Mouse (Mus musculus) intestine, embryonic 16.5 days (tissue): ENCODE data around the gene Pnpla5. TPM values are rescaled to one million over a fixed set of nuclear protein-coding genes. Genes with fewer than 3 reads are reported as not detected.
"Not testable (repeated sequence)": the region's sequence is repeated elsewhere in the genome, so short reads cannot be mapped to it uniquely, and the experiment has no call there.

Source experiments
- ATAC-seq: fragments of 200-750 bp; cut with Nextera tagmentation; 2 replicates; pipeline ENCODE4 v1.8.0; 2017; ENCODE audit warnings: moderate TSS enrichment, moderate library complexity
- H3K27ac ChIP-seq: fragments of 300-500 bp; sonication (generic); 2 replicates; pipeline ENCODE4 v1.5.1; 2014; ENCODE audit warnings: mild to moderate bottlenecking, low read length
- H3K27me3 ChIP-seq: fragments of 300-500 bp; sonication (generic); replicated peaks from 2 replicates; pipeline ENCODE4 v1.6.1; 2014; ENCODE audit warnings: low read length, control low read depth, mixed read lengths; ENCODE audit not compliant: control insufficient read depth, insufficient read depth
- H3K36me3 ChIP-seq: fragments of 300-500 bp; sonication (generic); 2 replicates; pipeline ENCODE4 v1.6.1; 2014; ENCODE audit warnings: low read length, control low read depth; ENCODE audit not compliant: control insufficient read depth, insufficient read depth
- H3K4me1 ChIP-seq: fragments of 300-500 bp; sonication (generic); 2 replicates; pipeline ENCODE4 v1.6.1; 2014; ENCODE audit warnings: low read length, control low read depth, mixed read lengths; ENCODE audit not compliant: control insufficient read depth, insufficient read depth
- H3K4me2 ChIP-seq: fragments of 300-500 bp; sonication (generic); 2 replicates; pipeline ENCODE4 v1.6.1; 2014; ENCODE audit warnings: low read depth, low read length, control low read depth
- H3K4me3 ChIP-seq: fragments of 300-500 bp; sonication (generic); 2 replicates; pipeline ENCODE4 v1.5.1; 2014; ENCODE audit warnings: mild to moderate bottlenecking, low read length
- H3K9ac ChIP-seq: fragments of 300-500 bp; sonication (generic); 2 replicates; pipeline ENCODE4 v1.6.1; 2014; ENCODE audit warnings: low read depth, low read length
- H3K9me3 ChIP-seq: fragments of 300-500 bp; sonication (generic); 2 replicates; pipeline ENCODE4 v1.6.1; 2016; ENCODE audit warnings: low read length, control low read depth; ENCODE audit not compliant: control insufficient read depth
- WGBS: fragments of 180-500 bp; shearing (Covaris S2); extraction: QIAGEN DNeasy Blood & Tissue Kit; methylation state at CpG from one replicate; pipeline ENCODE4 v1.1.7; 2014; 5-methylcytosine and 5-hydroxymethylcytosine counted together
- polyA plus RNA-seq: library from polyadenylated mRNA; unstranded; fragments of >200 nt; fragmentation: Nextera tagmentation; extraction: Ambion mirVana; gene quantifications from 2 replicates; pipeline ENCODE4 v1.2.1, GENCODE M21; 2015

Pnpla5 gene
- not detected in 2 replicates for polyA plus RNA-seq

DNA sequence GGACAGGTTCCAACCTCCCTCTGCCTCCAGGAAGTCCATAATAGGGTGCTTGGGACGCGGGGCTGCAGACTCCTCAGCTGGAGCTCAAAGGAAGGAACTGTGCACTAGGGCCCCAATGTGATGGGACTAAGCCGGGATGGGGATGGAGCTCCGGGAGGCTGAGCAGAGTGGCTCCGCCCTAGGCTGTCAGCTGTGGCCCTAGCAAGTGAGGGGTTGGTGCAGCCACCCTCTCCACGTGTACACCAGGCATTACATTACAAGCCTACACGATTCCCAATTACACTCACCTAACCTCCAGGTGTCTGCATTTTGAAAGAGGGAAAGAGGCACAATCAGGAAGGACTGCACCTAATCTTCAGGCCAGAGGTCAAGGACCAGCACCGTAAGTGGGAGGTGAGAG lies at the start of gene Pnpla5:
Pnpla5 (minus strand) TSS at position 101 of the 400 bp plus-strand sequence.
- Histone ChIP-seq H3K36me3 (no peaks in the 10 kb centered on the region), H3K4me2 (no peak within 1 kb of the TSS), H3K27ac (no peak within 1 kb of the TSS), H3K4me3 (no peak within 1 kb of the TSS), H3K9me3 (no peaks in the 10 kb centered on the region), H3K9ac (no peak within 1 kb of the TSS), H3K4me1 (no peaks in the 10 kb centered on the region), H3K27me3 (no peaks in the 10 kb centered on the region)
- no peak for ATAC-seq
- 72% methylated on average over 8 of the region's 8 CpGs for WGBS

DNA sequence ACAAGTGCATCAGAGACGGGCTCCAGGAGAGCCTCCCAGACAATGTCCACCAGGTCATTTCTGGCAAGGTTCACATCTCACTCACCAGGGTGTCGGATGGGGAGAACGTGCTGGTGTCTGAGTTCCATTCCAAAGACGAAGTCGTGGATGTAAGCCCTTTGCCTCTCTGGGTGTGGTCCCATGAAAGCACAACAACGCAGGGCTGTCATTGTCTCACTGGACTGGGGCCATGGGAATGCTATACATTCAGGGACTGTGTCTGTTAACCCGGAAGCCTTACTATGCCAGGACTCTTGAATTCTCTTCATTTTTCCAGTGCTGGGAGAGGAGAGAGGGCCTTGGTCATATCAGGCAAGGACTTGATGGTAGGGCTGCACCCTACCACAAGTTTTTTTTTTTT lies 48.2 kb upstream of the Pnpla5 start:
- Histone ChIP-seq H3K4me1 (peaks cover 20% of the 10 kb centered on the region), H3K27ac (no peak overlapping the region), H3K27me3 (no peaks in the 10 kb centered on the region), H3K9ac (no peak overlapping the region), H3K9me3 (no peaks in the 10 kb centered on the region), H3K36me3 (no peaks in the 10 kb centered on the region), H3K4me3 (no peak overlapping the region), H3K4me2 (no peak overlapping the region)
- 81% methylated on average over 7 of the region's 7 CpGs for WGBS
- ATAC-seq: no peak

DNA sequence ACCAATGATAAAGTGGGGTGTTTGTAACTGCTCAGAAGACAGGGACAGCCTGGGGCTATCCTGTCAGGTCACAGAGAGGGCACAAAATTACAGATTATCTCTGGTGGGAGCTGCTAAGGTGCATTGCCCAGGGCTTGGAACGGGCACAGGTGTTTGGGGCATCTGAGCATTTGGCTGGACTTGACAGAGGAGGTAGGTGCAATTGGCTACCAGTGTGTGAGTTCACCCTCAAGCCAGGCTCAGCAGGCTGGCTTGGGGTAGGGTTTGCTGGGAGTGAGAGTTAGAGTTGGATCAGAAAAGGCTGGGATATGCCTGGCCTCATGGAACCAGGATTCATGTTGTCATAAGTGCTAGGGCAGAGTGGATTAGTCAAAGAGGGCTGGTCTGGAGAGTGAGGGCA lies 46.5 kb upstream of the Pnpla5 start:
- Histone ChIP-seq H3K36me3 (no peaks in the 10 kb centered on the region), H3K9me3 (no peaks in the 10 kb centered on the region), H3K9ac (no peak overlapping the region), H3K4me3 (no peak overlapping the region), H3K27me3 (no peaks in the 10 kb centered on the region), H3K4me1 (peaks cover 20% of the 10 kb centered on the region), H3K4me2 (no peak overlapping the region), H3K27ac (no peak overlapping the region)
- ATAC-seq: no peak
- 56% methylated on average over 1 of the region's 1 CpGs for WGBS

DNA sequence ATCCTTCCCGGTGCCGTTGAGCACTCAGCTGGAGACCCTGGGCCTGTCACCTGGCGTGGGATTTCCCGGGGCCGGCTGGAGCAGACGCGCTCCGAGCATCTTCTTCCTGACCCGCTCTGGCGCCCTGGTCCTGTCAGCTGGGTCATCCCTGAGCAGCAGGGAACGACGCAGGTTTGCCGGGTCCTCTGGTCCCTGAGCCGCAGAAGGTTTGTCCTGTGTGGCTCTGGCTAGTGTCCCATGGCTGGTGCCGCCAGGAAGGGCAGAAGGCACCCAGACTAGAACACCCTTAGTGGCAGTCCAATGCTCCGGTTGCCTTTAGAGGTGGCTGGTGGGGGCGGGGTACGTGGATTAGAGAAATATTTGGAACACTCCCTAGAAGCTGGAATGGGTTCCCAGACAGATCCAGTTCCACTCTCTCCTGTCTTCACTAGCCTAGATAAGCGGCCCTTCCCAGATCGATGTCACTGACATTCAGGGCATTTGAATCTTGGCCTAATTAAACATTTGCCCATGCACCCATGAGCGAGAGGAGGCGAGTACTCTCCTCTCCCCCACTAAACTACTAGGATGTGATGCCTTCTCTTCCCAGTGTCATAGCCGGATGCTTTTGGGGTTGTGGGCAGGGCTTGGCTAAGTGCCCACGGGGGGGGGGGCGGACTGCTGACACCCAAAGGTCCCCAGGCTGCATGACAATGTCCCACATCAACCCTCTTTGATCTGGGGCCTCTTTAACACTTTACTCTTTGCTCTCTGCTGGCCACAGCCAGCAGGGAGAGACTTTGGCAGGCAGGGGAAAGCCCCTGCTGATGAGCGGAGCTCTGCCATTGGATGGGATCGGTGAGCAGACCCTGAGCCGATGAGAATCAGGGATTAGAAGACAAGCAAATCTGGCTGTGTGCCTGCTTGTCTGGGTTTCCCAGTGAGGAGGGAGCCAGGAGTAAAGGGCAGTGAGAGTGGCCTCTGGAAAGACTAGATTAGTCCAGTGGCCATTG lies 45.5 kb upstream of the Pnpla5 start:
- no peak overlapping the region for H3K27ac ChIP-seq
- peaks cover 20% of the 10 kb centered on the region for H3K4me1 ChIP-seq
- H3K36me3 ChIP-seq: no peaks in the 10 kb centered on the region
- H3K9me3 ChIP-seq: no peaks in the 10 kb centered on the region
- WGBS: 2% methylated on average over 28 of the region's 28 CpGs
- peak overlapping the region; percentile 100 for H3K4me2 ChIP-seq
- no peaks in the 10 kb centered on the region for H3K27me3 ChIP-seq
- peak overlapping the region; percentile 59 for H3K4me3 ChIP-seq
- ATAC-seq: peak; percentile 30
- H3K9ac ChIP-seq: peak overlapping the region; percentile 70

DNA sequence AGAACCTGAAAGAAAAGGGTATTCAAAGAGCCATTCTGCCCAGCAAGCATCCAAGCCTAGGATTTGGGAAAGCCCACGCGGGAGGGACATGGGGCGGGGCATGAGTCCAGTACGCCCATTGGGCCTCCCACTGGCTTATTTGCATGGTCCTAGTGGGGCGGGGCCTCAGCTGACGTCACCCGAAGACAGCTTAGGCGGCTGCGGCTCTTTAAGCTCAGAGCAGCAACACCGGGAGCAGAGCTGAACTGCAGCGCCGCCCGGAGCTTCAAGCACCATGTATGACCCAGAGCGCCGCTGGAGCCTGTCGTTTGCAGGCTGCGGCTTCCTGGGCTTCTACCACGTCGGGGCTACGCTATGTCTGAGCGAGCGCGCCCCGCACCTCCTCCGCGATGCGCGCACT lies 44.6 kb upstream of the Pnpla5 start, which contains the start of gene Pnpla3:
Pnpla3 (plus strand) TSS at position 238 of the 400 bp plus-strand sequence.
- WGBS: under 1% methylated on average over 28 of the region's 28 CpGs
- Histone ChIP-seq H3K4me2 (peak within 1 kb of the TSS; percentile 100), H3K4me1 (peaks cover 20% of the 10 kb centered on the region), H3K4me3 (peak within 1 kb of the TSS; percentile 59), H3K27me3 (no peaks in the 10 kb centered on the region), H3K9me3 (no peaks in the 10 kb centered on the region), H3K36me3 (no peaks in the 10 kb centered on the region), H3K27ac (no peak within 1 kb of the TSS), H3K9ac (peak within 1 kb of the TSS; percentile 70)
- ATAC-seq: peak; percentile 98

DNA sequence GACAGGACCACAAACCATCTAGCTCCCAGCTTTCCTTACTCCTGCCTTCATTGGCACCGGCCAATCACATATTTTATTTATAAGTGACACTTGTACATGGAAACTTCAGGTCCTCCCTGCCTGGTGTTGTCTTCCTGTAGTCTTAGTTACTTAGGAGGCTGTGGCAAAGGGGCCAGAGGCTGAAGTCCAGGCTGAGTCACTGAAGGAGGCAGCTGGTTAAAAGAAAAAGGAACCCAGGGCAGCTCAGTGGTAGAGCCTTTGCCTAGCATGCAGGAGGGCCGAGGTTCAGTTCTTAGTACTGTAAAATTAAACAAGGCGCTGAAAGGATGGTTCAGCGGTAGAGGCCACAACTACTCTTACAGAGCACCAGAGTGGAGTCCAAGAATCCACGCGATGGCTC lies 43.8 kb upstream of the Pnpla5 start:
- Histone ChIP-seq H3K4me1 (peaks cover 20% of the 10 kb centered on the region), H3K36me3 (no peaks in the 10 kb centered on the region), H3K4me3 (no peak overlapping the region), H3K27ac (no peak overlapping the region), H3K9me3 (no peaks in the 10 kb centered on the region), H3K9ac (no peak overlapping the region), H3K4me2 (peak overlapping the region; percentile 100; the same call in 1 of the 2 replicates), H3K27me3 (no peaks in the 10 kb centered on the region)
- 64% methylated on average over 6 of the region's 6 CpGs for WGBS
- 0 out of 2 replicates have a peak, but pooled peaks have one; percentile 27 for ATAC-seq

DNA sequence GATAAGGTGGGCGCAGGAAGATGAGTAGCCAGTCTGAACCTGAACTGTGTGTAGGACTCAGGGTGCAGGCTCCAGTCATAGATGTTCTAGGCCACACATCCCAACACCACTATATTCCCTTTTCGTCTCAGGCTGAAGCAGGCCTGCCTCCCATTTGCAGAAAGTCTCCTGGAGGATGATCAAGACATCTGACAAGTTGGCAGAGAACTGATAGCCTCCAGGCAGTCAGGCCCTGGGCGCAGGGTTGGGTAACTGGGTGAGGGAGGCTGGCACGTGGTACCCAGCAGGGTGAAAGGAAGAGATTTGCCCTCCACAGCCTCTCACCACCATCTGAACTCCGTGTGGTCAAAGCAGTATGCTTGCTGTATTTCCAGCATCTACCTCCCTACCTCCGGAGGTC lies 38.9 kb upstream of the Pnpla5 start:
- Histone ChIP-seq H3K9me3 (no peaks in the 10 kb centered on the region), H3K4me1 (no peaks in the 10 kb centered on the region), H3K9ac (no peak overlapping the region), H3K4me3 (no peak overlapping the region), H3K27ac (no peak overlapping the region), H3K27me3 (no peaks in the 10 kb centered on the region), H3K36me3 (no peaks in the 10 kb centered on the region), H3K4me2 (no peak overlapping the region)
- WGBS: 80% methylated on average over 6 of the region's 6 CpGs
- no peak for ATAC-seq

DNA sequence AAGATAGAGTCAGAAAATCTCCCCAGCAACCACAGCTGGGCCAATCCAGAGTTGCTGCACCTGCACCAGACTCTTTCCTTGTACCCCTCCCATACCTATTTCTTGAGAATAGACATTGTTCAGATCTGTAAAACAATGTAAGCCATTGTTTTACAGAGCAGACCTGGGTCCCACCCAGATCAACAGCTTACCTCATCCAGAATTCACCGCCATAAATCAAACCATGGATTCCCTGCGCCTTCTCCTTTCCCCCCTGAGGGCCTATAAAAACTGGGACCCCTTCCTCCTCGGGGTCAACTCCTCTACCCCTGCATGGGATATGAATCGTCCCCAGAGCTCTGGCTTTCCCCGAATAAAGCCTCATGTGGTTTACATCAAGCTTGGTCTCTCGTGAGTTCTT lies 34.6 kb upstream of the Pnpla5 start:
- not testable (repeated sequence) for H3K9me3 ChIP-seq, H3K9ac ChIP-seq, H3K36me3 ChIP-seq, H3K4me3 ChIP-seq, ATAC-seq, H3K4me2 ChIP-seq, H3K27ac ChIP-seq, H3K27me3 ChIP-seq, H3K4me1 ChIP-seq
- WGBS: 80% methylated on average over 6 of the region's 6 CpGs

DNA sequence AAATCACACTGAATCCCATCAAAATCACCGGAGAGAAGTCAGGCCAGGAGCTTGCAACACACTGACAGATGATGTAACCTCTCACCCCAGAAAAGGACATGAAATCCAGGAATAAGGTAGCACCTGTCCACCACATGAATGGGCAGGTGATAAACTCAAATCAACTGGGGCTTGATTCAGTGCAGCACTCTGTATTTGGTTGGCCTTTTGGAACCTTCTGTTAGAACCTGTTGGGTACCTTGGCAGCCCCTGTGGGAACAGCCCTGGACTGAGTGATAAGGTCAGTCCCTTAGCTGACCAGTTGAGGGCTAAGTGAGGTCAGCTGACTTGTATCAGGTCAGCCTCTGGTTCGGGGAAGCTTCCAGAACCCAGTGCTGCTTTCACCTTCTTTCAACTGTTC lies 33.2 kb upstream of the Pnpla5 start:
- Histone ChIP-seq H3K27me3 (no peaks in the 10 kb centered on the region), H3K36me3 (no peaks in the 10 kb centered on the region), H3K4me3 (no peak overlapping the region), H3K27ac (no peak overlapping the region), H3K4me1 (no peaks in the 10 kb centered on the region), H3K4me2 (no peak overlapping the region), H3K9ac (no peak overlapping the region), H3K9me3 (no peaks in the 10 kb centered on the region)
- WGBS: 79% methylated on average over 2 of the region's 2 CpGs
- ATAC-seq: no peak
